Mouse (Mus musculus) liver, postnatal 0 days (tissue): ENCODE measurements at regions not wholly inside any gene's neighbourhood (a gene's known extent, or its start where the extent isn't known, plus 50 kb on each side); places are given as distances from the start of the nearest gene placed in this dataset.

Experiments used
- CTCF ChIP-seq: sonication (generic); IDR thresholded peaks from 2 replicates; pipeline ENCODE4 v1.5.1; 2016; ENCODE audit warnings: antibody characterized with exemption, low read depth
- EP300 ChIP-seq: IDR thresholded peaks from 2 replicates; pipeline ENCODE4 v1.6.1; 2016; ENCODE audit warnings: antibody characterized with exemption, low read depth, mild to moderate bottlenecking

DNA sequence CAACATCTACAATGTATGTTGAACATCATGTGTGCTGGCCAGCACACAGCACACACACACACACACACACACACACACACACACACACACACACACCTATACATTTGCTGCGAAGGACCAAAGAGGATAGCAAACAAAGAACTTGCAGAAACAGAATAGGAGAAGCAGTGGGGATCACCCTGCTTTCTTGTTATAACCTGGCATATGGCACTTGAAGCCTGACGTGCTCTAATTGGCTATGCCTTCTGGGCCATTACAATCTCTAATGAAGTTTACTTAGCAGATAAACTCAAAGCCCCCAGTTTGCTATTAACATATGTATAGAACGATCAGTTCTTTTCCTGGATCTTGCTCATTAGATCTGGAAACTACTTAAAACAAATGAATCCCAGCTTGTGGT, 407.2 kb downstream of the Ipmk start:
- no peak for TF ChIP-seq CTCF
- no peak for TF ChIP-seq EP300
